Mouse (Mus musculus) neural tube, embryonic 14.5 days (tissue): Measurements from ENCODE around the gene Ugp2. TPM values are rescaled to one million over a fixed set of nuclear protein-coding genes. Genes with fewer than 3 reads are reported as not detected.

Experiments used
- ATAC-seq: fragments of 200-750 bp; cut with Nextera tagmentation; 2 replicates; pipeline ENCODE4 v1.8.0; 2017; ENCODE audit warnings: low read depth, mild to moderate bottlenecking, moderate TSS enrichment, moderate library complexity
- H3K27ac ChIP-seq: fragments of 300-500 bp; sonication (generic); 2 replicates; pipeline ENCODE4 v1.5.1; 2014; ENCODE audit warnings: low read depth, mild to moderate bottlenecking, control low read depth, low read length, moderate library complexity, mixed read lengths
- H3K27me3 ChIP-seq: fragments of 300-500 bp; sonication (generic); 2 replicates; pipeline ENCODE4 v1.6.1; 2014; ENCODE audit warnings: low read length; ENCODE audit not compliant: control insufficient read depth, insufficient read depth
- H3K36me3 ChIP-seq: fragments of 300-500 bp; sonication (generic); 2 replicates; pipeline ENCODE4 v1.6.1; 2014; ENCODE audit warnings: low read length, mixed read lengths; ENCODE audit not compliant: control insufficient read depth, insufficient read depth
- H3K4me1 ChIP-seq: fragments of 300-500 bp; sonication (generic); 2 replicates; pipeline ENCODE4 v1.6.1; 2014; ENCODE audit warnings: low read length; ENCODE audit not compliant: control insufficient read depth, insufficient read depth
- H3K4me2 ChIP-seq: fragments of 300-500 bp; sonication (generic); 2 replicates; pipeline ENCODE4 v1.6.1; 2014; ENCODE audit warnings: mild to moderate bottlenecking, low read depth, low read length, control low read depth
- H3K4me3 ChIP-seq: fragments of 300-500 bp; sonication (generic); 2 replicates; pipeline ENCODE4 v1.5.1; 2014; ENCODE audit warnings: low read depth, low read length, control low read depth, mixed read lengths
- H3K9ac ChIP-seq: fragments of 300-500 bp; sonication (generic); replicated peaks from 2 replicates; pipeline ENCODE4 v1.6.1; 2014; ENCODE audit warnings: low read depth, mild to moderate bottlenecking, control low read depth, low read length, mixed read lengths
- H3K9me3 ChIP-seq: fragments of 300-500 bp; sonication (generic); 2 replicates; pipeline ENCODE4 v1.6.1; 2016; ENCODE audit warnings: low read length; ENCODE audit not compliant: control insufficient read depth
- WGBS: fragments of 180-500 bp; shearing (Covaris S2); extraction: QIAGEN DNeasy Blood & Tissue Kit; methylation state at CpG from one replicate; pipeline ENCODE4 v1.1.7; 2014; 5-methylcytosine and 5-hydroxymethylcytosine counted together
- polyA plus RNA-seq: library from polyadenylated mRNA; unstranded; fragments of >200 nt; fragmentation: Nextera tagmentation; extraction: Ambion mirVana; gene quantifications from 2 replicates; pipeline ENCODE4 v1.2.1, GENCODE M21; 2014

Gene Ugp2
- 55.7 and 62.2 TPM in 2 replicates for polyA plus RNA-seq

GRCm38 (mm10) chr11:21371122-21371806 lies at the start of gene Ugp2:
Gene Ugp2 (minus strand): TSS chr11:21371201.
- peak; percentile 99 for ATAC-seq
- peak within 1 kb of the TSS; percentile 51 for H3K4me2 ChIP-seq
- 0 out of 2 replicates have a peak, but pooled peaks cover 7% of the 10 kb centered on the region for H3K4me1 ChIP-seq
- H3K4me3 ChIP-seq, result peak within 1 kb of the TSS; percentile 81
- H3K9ac ChIP-seq, result peak within 1 kb of the TSS; percentile 87
- no peaks in the 10 kb centered on the region for H3K27me3 ChIP-seq
- peak within 1 kb of the TSS; percentile 72 for H3K27ac ChIP-seq
- 6% methylated on average over 38 of the region's 38 CpGs for WGBS
- H3K9me3 ChIP-seq, result no peaks in the 10 kb centered on the region
- no peaks in the 10 kb centered on the region for H3K36me3 ChIP-seq

GRCm38 (mm10) chr11:21414911-21415381 lies 43.9 kb upstream of the Ugp2 start:
- Histone ChIP-seq H3K4me2 (no peak overlapping the region), H3K4me3 (no peak overlapping the region), H3K36me3 (no peaks in the 10 kb centered on the region), H3K27me3 (no peaks in the 10 kb centered on the region), H3K27ac (no peak overlapping the region), H3K4me1 (no peaks in the 10 kb centered on the region), H3K9ac (no peak overlapping the region), H3K9me3 (no peaks in the 10 kb centered on the region)
- 57% methylated on average over 7 of the region's 7 CpGs for WGBS
- no peak for ATAC-seq

- no peak for ATAC-seq
- Histone ChIP-seq H3K27me3 (no peaks in the 10 kb centered on the region), H3K27ac (no peak overlapping the region), H3K36me3 (no peaks in the 10 kb centered on the region), H3K9ac (no peak overlapping the region), H3K4me3 (no peak overlapping the region), H3K4me1 (no peaks in the 10 kb centered on the region), H3K9me3 (no peaks in the 10 kb centered on the region), H3K4me2 (no peak overlapping the region)
- WGBS, result 92% methylated on average over 4 of the region's 4 CpGs
Measured at GRCm38 (mm10) chr11:21406668-21407067, 35.7 kb upstream of the Ugp2 start.

- WGBS, result 90% methylated on average over 1 of the region's 1 CpGs
- no peaks in the 10 kb centered on the region for H3K4me1 ChIP-seq
- H3K36me3 ChIP-seq, result no peaks in the 10 kb centered on the region
- no peak overlapping the region for H3K4me2 ChIP-seq
- no peak for ATAC-seq
- H3K9me3 ChIP-seq, result no peaks in the 10 kb centered on the region
- no peak overlapping the region for H3K4me3 ChIP-seq
- no peak overlapping the region for H3K27ac ChIP-seq
- no peak overlapping the region for H3K9ac ChIP-seq
- H3K27me3 ChIP-seq, result no peaks in the 10 kb centered on the region
Measured at GRCm38 (mm10) chr11:21406141-21406540, 35.1 kb upstream of the Ugp2 start.

- WGBS, result 78% methylated on average over 1 of the region's 1 CpGs
Measured at GRCm38 (mm10) chr11:21403877-21404276, 32.9 kb upstream of the Ugp2 start.

GRCm38 (mm10) chr11:21402481-21403254 lies 31.7 kb upstream of the Ugp2 start:
- H3K9me3 ChIP-seq, result no peaks in the 10 kb centered on the region
- no peaks in the 10 kb centered on the region for H3K27me3 ChIP-seq
- H3K4me2 ChIP-seq, result no peak overlapping the region
- H3K9ac ChIP-seq, result no peak overlapping the region
- 64% methylated on average over 5 of the region's 5 CpGs for WGBS
- H3K27ac ChIP-seq, result no peak overlapping the region
- H3K36me3 ChIP-seq, result no peaks in the 10 kb centered on the region
- ATAC-seq, result no peak
- H3K4me1 ChIP-seq, result no peaks in the 10 kb centered on the region
- H3K4me3 ChIP-seq, result no peak overlapping the region

More at GRCm38 (mm10) chr11:21403877-21404276, 32.9 kb upstream of the Ugp2 start:
- H3K27me3 ChIP-seq, result no peaks in the 10 kb centered on the region
- no peak overlapping the region for H3K4me2 ChIP-seq
- no peak for ATAC-seq
- H3K4me3 ChIP-seq, result no peak overlapping the region
- no peaks in the 10 kb centered on the region for H3K4me1 ChIP-seq
- H3K9me3 ChIP-seq, result no peaks in the 10 kb centered on the region
- no peaks in the 10 kb centered on the region for H3K36me3 ChIP-seq
- H3K9ac ChIP-seq, result no peak overlapping the region
- H3K27ac ChIP-seq, result no peak overlapping the region

GRCm38 (mm10) chr11:21401248-21401647 lies 30.2 kb upstream of the Ugp2 start:
- WGBS, result 88% methylated on average over 2 of the region's 2 CpGs
- Histone ChIP-seq H3K27me3 (no peaks in the 10 kb centered on the region), H3K9ac (no peak overlapping the region), H3K4me2 (no peak overlapping the region), H3K36me3 (no peaks in the 10 kb centered on the region), H3K4me1 (no peaks in the 10 kb centered on the region), H3K9me3 (no peaks in the 10 kb centered on the region), H3K4me3 (no peak overlapping the region), H3K27ac (no peak overlapping the region)
- ATAC-seq, result no peak

GRCm38 (mm10) chr11:21399186-21399681 lies 28.2 kb upstream of the Ugp2 start:
- Histone ChIP-seq H3K27ac (no peak overlapping the region), H3K4me3 (no peak overlapping the region), H3K4me2 (no peak overlapping the region), H3K9me3 (no peaks in the 10 kb centered on the region), H3K4me1 (no peaks in the 10 kb centered on the region), H3K36me3 (no peaks in the 10 kb centered on the region), H3K27me3 (no peaks in the 10 kb centered on the region), H3K9ac (no peak overlapping the region)
- WGBS, result 50% methylated on average over 5 of the region's 5 CpGs
- ATAC-seq, result no peak

- Histone ChIP-seq H3K9ac (no peak overlapping the region), H3K4me3 (no peak overlapping the region), H3K27ac (no peak overlapping the region), H3K4me2 (no peak overlapping the region), H3K9me3 (no peaks in the 10 kb centered on the region), H3K27me3 (no peaks in the 10 kb centered on the region), H3K36me3 (no peaks in the 10 kb centered on the region), H3K4me1 (no peaks in the 10 kb centered on the region)
- 73% methylated on average over 7 of the region's 7 CpGs for whole genome bisulfite sequencing
- no peak for ATAC-seq
Measured at GRCm38 (mm10) chr11:21398464-21398863, 27.5 kb upstream of the Ugp2 start.
